Mouse (Mus musculus) frontal cortex, postnatal 36 days (tissue): ENCODE results near the gene Sh3tc1.

Source experiments
- DNase-seq, 2 experiments: peaks; one replicate each; pipeline ENCODE4 v3.0.0; 2022; ENCODE audit warnings: low spot score in 2 of 2

Gene Sh3tc1

GRCm38 (mm10) chr5:35721933-35722332 lies 17.9 kb downstream of the Sh3tc1 start:
- DNase-seq, result no peak

- no peak for DNase-seq
Measured at GRCm38 (mm10) chr5:35719880-35720279, 19.9 kb downstream of the Sh3tc1 start.

DNA sequence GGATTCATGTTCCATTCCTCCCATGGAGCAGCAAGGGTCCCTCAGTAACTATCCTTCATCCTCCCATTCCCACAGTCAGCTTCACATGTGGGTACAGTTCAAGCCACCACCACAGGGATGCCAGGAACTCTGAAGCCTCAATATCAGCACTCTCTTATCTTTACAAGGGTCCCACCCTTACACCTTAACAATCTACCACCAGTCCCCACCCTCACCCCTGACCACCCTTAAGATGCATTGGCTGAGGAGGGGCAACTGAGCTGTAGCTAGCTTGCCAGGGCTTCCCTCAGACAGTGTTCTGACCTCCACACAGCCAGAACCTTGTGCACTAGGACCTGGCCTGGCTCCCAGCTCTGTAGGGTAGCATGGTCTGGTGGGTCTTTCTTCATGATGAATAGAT lies 20.4 kb downstream of the Sh3tc1 start:
- no peak for DNase-seq

DNA sequence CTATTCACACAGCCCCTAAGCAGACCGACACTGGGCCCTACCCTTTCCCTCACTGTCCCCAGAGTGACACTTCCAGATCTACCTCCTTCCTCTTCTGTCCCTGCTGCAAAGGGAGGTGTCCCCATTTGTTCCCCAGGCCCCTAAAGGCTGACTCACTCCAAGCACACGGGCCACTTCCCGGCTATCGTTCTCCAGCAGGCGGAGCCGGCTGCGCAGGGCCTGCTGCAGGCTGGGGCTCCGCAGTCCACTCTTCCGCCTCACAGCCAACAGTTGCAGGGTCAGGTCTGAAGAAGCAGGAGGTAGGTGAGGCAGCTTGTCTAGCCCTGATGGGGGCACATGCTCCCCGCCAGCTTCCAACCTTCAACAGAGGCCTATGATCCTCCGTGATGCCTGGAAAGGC lies 21.0 kb downstream of the Sh3tc1 start:
- DNase-seq, result no peak

DNA sequence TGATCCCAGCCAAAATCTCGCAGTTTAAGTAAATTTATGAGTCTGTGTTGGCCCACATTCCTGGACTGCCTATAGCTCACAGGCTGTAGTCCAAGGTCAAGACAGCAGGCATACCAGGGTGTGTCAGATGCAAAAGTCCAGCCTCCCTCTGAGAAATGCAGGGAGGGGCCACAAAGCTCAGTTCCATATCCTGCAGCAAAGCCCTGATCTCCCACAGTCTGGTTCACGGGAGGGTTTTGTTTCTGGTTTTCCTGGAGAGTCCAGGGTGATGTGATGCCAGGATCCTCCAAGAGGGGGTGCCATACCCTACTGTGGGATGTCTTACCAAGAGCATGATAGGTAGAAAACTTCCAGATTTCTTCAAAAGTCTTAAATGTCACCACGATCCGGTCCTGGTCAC lies 21.8 kb downstream of the Sh3tc1 start:
- DNase-seq, result peak; percentile 46 to 66

DNA sequence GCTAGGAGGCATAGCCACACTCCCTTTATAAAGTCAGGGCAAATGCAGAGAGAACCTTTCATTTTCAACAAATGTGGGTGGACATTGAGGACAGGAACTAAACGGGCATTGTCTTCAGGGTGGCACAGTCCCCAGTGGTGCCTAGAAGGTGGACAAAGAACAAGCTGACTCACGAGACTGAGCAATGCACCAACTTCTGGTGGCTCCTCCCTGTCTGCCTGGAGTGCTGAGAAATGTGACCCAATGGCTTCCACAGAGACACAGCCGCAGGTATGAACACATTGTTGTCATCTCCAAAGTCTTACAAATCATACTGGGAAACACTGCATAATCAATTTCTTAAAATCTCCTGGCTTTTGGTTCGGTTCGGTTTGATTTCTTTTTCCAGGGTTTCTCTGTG lies 22.3 kb downstream of the Sh3tc1 start:
- no peak for DNase-seq

- peak; percentile 60 to 72 for DNase-seq
Measured at GRCm38 (mm10) chr5:35713649-35714354, 26.0 kb downstream of the Sh3tc1 start.

GRCm38 (mm10) chr5:35712517-35712916 lies 27.3 kb downstream of the Sh3tc1 start:
- DNase-seq, result no peak

- no peak for DNase-seq
Measured at GRCm38 (mm10) chr5:35710931-35711330, 28.9 kb downstream of the Sh3tc1 start.

- DNase-seq, result no peak
Measured at GRCm38 (mm10) chr5:35710481-35710880, 29.3 kb downstream of the Sh3tc1 start.

GRCm38 (mm10) chr5:35705411-35705810 lies 34.4 kb downstream of the Sh3tc1 start:
- DNase-seq, result no peak

DNA sequence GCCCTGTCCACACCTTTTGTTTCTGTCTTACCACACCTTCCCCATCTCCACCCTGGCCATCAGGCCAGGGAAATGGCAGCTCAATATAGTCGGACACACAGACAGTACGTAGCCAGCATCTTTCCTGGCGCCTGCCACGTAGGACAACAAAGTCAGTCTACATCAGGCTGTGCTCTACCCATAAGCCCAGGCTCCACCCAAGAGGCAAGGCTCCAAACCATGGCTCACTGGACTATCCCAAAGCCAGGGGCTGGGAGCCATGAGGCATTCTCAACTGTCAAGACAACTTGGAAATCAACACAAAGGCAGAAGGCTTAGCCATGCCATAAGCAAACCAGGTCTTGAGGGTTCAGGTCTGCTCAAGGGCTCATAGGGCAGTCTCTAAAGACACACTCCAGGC lies 36.0 kb downstream of the Sh3tc1 start:
- no peak for DNase-seq

DNA sequence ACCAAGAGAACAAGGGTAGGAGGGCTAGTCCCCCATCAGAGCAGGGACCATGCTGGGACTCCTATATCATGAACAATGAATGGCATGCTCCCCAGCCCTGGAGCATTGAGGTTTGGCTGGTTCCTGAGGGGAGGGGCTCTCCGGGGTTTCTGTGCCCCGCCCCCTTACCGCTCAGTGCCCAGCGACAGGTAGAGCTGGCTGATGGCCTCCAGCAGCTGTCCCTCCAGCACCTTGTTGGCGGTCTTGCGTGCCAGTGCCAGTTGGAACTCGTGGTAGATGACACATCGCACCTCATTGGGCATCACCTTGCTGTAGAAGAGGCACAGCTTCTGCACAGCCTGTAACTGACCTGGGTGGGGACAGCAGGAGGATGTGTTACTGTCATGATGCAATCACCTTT lies 36.6 kb downstream of the Sh3tc1 start:
- no peak for DNase-seq

GRCm38 (mm10) chr5:35702582-35703140 lies 37.1 kb downstream of the Sh3tc1 start:
- DNase-seq, result no peak

DNA sequence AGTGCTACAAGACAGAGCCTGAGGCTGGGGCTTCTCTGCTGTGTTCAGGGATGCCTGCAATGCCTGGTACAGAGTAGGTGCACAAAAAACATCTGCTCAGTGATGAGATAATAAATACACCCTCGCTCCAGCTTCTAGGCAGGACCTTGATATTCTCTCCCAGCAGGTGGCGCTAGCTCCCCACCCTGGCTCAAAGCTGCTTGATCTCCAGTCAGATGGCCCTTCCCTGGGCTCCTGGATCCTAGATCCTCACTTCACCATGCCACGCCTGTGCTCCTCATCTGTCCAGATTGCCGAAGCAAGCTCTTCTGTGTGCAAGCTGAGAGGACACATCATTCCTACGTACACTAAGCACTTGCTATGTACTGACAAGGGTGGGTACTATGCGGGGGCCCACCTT lies 38.7 kb downstream of the Sh3tc1 start:
- DNase-seq, result peak; percentile 77 to 80

GRCm38 (mm10) chr5:35695815-35696214 lies 44.0 kb downstream of the Sh3tc1 start:
- DNase-seq, result peak in 1 of 2 experiments; percentile 36

GRCm38 (mm10) chr5:35693638-35694037 lies 46.1 kb downstream of the Sh3tc1 start:
- DNase-seq, result no peak

DNA sequence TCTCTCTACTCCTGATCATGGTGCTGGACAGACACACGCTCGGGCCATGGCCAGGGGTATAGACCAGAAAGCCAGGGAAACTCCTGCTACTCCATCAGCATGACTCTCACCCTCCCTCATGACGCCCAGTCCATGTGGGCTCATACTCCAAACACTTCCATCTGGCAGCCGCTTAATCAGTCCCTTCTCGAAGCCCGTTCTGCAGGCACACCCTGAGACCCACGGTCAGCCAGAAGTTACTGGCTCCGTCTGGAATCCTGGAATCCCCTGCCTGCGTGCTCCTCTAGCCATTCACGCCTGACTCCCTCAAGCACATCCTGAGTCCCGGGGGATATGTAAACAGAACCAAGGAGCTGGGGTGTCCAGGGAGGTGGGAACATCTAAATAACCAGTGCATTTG lies 48.5 kb downstream of the Sh3tc1 start:
- no peak for DNase-seq

GRCm38 (mm10) chr5:35690485-35691165 lies 49.2 kb downstream of the Sh3tc1 start:
- no peak for DNase-seq

DNA sequence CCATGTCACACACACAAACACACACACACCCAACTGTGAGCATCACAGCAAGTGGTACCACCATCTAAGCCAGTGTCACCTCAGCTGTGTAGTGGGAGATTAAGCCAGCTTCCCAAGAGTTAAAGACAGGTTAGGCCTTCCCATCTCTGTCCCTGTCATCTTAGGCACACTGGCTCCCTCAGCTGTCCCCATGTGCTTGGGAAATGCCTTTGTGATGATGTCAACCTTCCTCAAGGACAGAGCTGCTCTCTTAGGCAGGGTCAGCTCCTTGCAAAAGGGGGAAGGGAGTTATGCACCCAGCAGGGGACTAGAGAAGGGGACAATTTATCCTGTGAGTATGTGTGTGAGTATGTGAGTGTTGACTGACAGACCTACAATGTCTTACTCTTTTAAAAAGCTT lies 50.4 kb downstream of the Sh3tc1 start:
- no peak for DNase-seq

- no peak for DNase-seq
Measured at GRCm38 (mm10) chr5:35688851-35689250, 50.9 kb downstream of the Sh3tc1 start.

DNA sequence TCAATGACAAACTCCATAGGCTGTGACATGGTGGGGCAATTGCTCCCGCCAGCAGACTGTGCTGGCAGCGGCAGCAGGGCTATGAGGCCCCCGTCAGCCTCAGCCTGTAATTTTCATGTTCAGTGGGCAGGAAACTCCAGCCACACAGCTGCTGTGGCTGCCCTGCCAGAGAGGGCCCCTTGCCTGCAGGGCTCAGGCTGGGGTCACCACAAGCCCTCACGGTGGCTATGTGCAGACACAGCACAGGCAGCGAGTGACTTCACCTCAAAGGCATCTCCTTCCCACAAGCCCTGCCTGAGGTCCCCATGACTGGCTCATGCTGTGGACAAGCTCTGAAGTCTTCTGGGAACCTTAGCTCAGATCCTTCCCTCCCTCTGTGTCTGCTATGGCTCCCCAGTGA lies 52.7 kb downstream of the Sh3tc1 start:
- no peak for DNase-seq

- no peak for DNase-seq
Measured at GRCm38 (mm10) chr5:35686336-35686735, 53.5 kb downstream of the Sh3tc1 start.
